Mouse (Mus musculus): ENCODE data around the gene Snd1.

The Snd1 gene

DNA sequence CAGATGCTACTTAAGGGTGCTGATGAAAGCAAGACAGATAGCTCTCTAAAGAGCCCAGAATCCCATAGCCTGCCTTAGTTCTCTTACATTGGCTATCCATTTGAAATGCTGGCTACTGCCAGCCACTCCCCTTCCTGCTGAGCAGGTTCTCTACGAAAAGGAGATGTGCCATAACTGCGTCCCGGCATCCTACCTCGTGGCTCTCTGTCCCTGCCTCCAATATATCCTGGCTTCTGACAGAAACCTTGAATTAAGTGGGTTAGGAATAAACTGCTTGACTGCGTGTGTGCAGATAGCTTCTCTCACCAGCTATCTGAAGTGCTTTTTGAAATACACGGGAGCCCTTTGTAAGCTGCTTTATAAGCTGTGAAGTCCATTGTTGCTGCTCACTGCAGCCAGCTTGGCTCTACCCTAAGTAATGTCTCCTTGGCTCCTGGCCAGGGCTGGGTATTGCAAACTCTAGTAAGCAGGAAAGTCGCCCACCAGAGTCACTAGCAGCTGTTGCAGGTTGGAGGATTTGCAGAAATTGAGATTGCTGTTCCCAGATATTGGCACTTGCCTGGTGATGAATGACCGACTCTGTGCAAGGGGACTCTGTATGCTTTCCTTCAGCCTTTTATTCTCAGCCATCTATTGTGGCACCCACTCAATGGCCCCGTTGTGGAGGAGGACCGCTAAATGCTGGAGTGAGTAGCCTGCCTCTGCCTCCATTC is 281.5 kb downstream of the Snd1 start:
- DNase-seq = no peak

DNA sequence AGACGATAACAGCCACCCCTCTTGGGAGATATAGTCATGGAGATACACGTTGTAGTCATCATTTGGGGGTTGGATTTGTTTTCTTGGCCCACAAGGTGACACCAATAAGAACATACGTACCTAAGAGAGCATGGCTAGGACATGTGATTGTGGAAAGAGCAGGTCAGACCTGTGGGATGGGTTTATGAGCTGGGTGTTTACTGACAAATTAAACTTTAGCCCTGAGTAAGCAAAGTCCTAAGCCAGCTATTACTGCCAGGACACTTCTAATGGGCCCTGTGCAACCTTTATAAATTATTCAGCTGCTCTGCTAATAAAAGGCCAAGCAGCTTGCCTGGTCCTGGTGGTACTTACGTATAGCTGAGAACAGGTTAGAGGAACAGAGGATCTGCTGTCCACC is 283.4 kb downstream of the Snd1 start:
- peak; percentile 24 to 50 for DNase-seq

DNA sequence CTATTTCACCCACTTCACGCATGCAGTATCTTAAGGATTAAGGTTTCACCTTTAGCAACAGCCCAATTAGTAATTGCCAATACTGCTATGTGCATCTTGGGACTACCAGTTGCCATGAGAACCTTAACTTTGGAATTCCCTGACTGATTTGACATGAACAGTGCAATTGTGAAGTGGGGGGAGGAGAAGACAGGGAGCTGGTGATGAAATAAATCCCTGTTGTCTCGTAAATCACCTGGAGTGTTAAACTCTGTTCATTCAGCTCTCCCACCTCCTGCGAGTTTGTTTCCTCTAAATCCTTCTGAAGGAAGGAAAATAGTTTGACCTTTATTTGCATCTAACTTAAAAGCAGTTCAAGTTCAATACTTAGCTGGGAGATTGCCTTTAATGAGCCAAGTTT is 286.8 kb downstream of the Snd1 start:
- no peak for DNase-seq

DNA sequence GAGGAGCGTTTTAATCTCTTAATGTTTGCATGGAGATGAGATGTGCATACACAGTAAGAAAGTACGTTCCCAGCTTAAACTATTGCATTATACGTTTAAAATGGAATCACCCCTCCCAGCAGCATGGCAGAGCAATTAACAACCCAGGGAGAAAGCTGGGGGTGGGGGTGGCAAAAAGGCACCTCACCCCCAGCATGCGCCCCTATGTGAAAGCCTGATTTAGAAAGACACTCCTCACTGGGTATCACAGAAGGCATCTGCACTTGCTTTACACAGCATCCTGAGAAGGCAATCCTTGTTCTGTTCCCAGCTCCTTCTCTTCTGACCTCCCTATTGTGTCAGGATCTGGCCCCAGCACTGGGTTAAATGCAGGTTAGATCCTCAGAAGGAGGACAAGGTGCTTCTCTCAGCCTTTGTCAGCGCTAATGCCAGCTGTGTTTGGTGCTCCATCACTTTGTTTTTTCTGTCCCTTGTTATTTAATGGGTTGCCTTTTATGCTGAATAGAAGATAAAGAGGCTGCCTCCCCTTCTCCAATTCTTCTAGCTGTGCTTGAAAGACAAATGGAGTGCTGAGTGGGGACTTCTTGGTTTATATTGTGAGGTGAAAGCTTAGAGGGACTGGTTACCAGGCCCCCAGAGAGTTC is 287.3 kb downstream of the Snd1 start:
- DNase-seq = no peak

DNA sequence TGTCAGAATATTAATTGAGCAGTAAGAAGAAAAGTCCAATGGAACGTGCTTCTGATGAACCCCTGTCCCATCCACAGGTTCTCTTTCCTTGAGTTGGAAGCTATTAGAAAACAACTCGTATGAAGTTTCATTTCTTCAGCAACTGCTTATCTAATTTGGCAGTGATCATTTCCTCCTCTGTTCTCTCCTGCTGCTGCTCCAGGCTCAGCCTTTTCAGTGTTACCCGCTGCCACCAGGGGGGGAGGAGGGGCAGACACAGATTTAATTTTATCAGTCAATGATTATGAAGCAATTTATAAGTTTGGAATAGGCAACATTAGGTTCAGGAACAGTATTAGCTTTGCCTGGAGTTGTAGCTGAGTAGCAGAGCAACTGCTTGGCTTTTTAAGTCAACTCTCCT is 291.7 kb downstream of the Snd1 start:
- DNase-seq = no peak

DNA sequence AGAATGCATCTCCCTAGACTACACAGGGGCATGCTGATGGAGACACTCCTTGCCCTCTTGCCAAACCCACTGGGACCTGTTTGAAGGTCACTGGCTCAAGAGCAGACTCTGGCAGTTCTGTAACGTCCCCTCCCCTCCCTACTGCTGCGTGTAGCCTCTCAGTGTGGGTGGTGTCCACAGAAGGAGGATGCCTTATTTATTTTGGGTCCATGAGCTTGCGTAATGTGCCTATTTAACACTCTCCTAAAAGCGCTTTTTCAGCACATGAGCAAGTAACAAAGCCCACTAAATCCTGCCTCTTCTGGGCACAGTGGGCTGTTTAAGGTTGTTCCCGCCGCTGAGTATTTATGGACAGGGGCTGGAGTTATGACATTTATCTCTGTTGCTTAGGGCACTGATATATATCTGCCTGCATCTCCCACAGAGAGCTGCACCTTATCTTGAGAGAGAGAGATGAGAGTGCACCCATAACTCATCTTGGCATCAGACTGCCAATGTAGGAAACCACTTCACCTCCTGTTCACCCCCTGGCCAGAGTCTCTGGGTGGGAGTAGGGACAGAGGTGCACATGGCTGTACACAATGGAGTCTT is 293.0 kb downstream of the Snd1 start:
- no peak for DNase-seq

DNA sequence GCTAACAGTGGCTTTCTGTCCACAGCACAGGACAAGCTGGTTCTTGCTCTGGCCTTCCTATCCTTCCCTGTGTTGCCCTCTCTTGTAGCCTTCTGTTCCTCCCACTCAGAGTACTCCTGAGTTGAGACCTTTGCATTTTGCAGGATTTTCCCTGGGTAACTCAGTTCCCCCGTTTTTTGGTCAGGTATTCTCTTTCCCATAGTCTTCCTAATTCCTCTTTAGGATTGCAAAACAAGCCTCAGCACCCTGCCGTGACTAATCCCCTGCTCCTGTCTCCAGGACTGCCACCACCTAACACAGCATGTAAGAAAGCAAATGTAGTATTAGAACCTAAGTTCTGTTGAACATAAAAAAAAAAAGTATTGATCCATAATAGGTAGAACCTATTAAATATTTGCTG is 296.4 kb downstream of the Snd1 start:
- DNase-seq = no peak

DNA sequence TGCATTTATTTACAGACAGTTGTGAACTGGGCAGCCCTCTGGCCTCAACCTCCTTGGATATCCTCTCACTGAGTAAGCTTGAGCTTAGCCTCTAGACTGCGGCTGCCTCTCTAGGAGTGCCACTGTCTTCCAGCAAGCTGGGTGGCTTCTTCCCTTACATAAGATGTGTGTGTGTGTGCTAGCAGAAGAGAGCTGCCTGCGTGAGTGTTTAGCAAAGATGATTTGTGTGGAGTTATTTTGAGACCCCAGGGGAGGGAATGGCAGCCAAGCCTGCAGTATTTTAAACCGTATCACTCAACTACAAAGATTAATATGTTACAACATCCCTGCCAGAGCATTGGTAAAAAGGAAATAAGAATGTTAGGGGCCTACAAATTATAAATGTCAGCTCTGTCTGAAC is 306.8 kb downstream of the Snd1 start:
- DNase-seq = no peak

DNA sequence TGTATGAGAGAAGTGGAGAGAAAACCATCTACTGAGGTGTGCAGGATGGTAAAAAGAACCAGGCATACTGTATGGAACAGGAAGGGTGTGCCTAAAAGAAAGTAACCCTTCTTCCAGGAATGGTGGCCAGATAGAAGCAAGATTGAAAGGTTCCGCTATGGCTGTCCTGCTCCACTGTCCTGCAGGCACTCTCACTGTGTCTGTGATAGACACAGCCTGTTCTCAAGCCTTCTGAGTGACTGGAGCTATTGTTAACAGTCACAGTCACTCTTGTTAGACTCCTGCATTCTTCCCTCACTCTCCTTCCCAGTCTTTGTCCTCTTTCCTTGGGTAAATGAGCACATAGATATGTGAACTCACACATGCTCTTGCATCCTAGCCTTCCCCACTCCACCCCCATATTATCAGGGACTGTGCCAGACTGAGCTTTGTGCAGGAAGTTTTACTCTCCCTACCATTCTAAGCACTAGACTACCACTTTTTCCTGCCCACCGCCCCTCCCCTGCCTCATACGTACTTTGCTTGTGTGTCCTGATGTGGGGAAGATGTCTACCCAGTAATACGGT is 308.2 kb downstream of the Snd1 start:
- no peak for DNase-seq

DNA sequence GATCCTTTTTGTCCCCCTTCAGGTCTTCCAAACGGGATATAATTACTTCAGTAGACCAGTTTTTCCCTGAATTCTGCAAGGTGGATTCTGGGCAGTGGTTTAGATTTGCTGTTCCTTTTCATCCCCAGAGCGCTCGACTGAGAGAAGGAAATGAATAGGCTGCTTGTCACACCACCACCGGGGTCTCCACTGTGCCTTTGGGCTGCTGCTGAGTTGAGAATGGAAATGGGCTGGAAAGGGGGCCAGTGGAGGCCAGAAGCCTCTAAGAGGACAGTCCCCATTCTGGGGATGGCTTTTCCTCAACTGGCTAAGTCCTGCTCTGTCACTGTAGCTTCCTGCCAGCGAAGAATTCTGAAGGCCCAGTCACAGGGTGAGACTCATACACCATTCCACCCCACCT is 309.0 kb downstream of the Snd1 start:
- no peak for DNase-seq

DNA sequence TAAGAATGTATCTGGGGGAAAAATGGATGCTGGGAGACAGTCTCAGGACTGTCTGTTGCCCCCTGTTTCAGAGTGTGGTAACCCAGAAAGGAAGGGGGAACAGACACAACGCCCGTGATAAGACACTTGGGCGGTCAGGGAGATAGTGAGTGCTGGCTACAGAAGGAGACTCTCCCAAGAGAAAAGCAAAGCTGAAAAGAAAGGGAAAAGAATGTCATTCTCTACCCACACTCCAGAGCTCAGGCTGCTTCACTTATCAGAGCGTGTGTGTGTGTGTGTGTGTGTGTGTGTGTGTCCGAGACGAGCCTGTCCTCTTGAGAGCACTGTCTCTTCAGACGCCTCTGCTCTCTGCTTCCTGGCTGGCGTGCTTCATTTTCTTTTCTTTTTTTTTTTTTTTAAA is 310.8 kb downstream of the Snd1 start:
- DNase-seq = no peak

DNA sequence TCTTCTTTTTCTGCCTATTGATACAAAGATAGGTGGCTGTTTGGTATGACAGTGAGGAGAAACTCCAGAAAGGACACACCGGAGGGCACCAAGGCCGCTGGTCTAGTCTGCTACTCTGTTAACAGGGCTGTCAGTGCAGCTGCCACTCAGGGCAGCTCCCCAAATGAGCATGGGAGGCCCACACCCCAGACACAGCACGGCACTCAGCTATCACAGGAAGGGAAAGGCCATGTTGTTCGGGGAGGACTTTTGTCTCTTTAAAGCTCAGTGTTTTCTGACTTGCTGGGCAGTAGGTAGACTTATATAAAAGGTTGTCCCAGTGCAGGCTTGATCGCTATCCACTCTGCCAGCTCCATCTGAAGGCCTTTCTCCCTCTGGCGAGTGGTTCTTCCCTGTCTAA is 312.2 kb downstream of the Snd1 start:
- no peak for DNase-seq

DNA sequence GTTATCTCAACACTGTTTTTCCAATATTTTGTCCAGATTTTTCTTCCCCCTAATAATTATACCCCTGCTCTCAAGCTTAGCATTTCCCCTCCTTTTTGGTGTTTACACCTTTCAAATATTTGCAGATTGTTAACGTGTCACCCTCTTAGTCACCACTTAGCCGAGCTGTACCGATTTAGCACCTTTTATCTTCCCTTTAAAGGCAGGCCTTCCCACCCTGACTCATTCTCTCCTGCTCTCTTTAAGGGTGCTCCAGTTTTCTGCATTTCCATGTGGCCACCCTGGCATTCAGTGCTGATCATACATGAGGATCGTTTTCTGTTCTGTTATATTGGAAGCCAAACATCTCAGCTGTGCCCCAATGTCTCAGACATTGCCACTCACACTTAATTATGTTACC is 314.7 kb downstream of the Snd1 start:
- DNase-seq = no peak

DNA sequence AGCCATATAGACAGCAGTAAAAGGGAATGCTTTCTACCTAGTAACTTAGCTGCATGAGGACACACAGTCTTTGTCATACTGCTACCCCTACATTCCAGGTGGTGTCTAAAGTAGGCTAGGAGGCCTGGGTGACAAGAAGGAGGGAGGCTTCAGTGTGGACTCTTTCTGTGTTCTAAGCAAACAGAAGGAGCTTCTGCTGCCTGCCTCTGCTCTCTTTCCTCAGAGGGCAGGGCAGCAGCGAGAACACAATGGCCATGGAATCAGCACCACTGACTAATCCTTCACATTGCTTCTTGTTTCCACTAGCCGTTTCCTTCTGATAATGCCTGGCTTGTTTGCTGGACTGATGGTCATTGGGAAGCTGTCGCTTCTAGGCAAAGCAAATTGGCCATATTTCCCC is 316.2 kb downstream of the Snd1 start:
- DNase-seq = no peak

DNA sequence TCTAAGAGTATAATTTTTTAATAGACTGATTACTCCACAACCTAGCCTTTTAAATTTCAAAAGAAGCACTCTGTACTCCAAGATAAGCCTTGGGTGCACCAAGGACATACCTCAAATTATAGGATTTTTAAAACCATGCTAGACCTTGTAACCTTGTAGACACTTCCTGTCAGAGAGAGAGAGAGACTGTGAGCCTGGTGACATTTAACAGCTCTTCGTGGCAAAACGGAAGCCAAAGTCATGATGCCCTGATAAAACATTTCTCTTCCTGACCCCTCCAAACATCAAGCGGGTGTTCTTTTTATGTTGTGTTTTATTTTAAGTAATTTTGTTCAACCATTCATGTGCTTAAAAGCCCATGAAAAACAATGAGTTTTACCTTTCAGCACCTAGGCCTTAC is 316.9 kb downstream of the Snd1 start:
- DNase-seq = no peak

DNA sequence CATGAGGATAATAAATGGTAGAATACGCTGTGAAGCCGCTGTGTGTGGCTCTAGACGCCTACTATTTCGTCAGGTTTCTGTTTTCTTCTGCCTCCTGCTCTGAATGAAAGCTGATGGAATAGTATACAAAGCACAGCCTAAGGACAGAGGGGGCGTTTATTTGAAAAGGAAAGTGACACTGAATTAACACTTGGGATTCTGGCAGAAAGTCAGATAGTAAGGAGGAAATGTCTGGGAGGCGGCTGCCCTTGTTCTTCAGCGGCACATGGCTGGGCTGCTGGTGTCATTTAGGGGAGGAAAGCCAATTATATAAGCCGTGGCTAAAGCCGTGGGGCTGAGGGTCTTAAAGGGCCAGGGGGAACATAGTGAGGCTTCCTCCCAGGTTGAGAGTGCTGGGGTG is 320.4 kb downstream of the Snd1 start:
- no peak for DNase-seq

DNA sequence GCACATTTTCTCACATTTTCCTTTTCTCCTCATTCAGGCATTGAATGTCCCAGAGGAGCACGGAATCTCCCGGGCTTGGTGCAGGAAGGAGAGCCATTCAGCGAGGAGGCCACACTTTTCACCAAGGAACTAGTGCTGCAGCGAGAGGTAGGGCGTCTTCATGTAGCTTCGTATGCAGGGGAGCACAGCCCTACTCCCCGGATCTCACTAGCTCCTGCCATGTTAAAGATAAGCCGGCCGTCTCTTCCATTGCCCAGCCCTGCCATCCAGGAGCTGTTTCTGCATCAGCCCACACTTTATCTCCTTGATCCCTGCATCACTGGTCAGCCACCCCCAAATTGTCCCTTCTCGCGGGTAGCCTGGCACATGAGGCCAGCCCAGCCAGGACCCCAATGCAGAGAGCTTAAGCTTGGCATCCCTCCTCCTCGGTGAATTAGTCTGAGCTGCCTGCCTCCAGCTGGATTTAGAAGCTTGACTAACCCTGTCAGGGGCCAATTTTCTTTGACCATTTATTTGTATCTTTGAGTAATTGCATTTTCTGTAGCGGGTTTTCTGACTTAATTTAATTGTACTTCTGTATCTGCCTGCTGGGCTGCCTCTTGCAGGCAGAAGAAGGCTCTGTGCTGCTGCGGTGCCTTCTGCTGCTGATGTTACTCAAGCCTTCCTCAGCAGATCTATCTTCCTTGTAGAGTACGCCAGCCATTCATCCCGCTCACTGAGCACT is 321.0 kb downstream of the Snd1 start:
- no peak for DNase-seq

DNA sequence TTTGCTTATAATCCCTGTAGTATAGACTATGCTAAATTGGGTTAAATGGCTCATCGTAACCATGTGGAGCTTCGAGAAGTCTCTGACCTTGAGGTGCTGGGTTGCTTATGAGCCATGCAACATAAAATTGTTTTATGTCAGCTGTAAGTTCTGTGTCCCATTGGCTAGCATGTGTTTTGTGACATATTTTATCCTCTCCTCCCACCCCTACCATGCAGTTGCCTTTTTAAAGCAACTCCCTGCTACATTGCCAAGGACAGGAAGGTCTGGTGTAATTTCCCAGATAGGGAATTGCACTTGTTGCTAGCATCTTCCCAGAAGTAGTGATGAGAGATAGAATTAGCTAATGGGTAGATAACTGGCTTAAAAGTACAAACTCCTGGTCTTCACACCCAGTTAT is 324.9 kb downstream of the Snd1 start:
- DNase-seq = no peak

DNA sequence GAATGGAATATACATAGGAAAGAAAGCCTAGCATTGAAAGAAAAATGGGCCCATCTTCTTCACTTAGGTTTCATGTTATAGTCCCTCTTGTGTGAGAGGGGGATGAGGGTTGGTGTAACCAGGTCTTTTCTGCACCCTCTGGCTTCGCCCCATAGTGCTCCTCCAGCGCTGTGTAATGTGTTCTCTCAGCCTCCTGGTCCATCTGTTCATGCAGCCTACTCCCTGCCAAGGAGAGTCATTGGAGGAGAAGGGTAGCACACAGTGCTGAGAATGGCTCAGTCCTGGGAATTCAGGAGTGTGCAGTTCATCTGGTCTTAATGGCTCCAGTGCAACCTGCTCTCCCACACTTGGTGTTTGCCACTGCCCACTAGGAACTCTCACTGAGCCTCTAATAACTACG is 326.0 kb downstream of the Snd1 start:
- DNase-seq = no peak

DNA sequence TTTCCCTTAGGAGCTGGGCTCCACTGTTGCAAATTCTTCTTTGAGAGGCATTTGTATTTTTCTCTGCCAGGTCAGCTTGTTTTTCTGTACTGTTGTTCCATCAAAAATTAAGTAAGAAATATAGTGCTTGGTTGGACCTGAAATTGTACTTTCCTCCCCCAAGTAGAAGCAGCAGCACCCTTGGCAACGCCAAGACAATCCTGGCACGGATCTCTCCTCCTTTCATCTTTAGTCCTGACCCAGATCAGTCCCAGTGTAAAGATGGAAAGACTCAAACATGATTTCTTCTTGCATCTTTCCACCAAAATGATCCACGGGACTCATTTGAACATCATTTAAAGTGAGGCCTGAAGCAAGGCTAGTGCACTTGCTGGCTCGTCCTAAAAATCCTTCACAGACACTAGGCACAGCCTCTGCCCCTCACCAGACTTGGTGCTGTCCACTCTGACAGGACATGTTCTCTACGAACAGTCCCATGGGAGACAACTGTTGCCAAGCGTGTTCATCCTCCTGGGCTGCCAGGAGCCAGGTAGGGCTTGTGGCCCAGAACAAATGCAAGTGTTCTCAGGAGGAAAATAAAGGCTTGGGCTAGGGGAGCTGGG is 328.8 kb downstream of the Snd1 start:
- DNase-seq = no peak

DNA sequence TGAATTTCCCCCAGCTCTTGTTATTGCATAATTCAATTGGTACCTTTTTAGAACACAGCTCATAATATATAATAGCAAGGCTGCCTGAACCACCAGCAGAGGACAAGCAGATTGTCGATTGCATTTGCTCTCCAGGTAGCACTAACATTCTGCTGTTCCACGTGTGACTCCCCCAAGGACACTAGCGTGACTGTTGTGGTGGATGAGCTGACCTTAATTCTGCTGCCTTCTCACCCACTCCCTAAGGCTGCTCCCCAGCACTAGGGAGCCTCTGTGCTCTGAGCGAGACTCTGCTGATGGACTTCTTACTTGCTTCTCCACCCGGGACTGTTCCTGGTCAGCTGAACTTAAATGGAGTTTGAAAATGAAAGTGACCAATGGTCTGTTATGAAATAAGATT is 329.8 kb downstream of the Snd1 start:
- DNase-seq = no peak

DNA sequence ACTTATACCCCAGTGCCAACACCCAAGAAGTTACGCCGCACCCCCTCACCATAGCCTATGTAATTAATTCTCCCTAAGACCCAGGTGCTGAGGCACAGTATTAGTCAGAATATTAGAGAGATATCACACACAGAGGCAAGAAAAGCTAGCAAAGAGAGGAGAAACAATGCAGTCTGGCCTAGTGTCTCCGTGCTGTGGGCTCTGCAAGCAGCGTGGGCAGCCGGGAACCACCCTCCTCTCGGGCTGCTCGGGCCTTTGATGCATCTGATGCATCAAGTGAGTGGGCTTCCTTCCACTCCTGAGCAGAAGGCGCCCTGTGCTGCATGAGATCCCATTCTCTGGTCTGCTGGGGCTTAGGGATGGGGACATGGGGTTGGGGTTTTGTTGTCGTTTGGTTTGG is 338.1 kb downstream of the Snd1 start:
- no peak for DNase-seq

DNA sequence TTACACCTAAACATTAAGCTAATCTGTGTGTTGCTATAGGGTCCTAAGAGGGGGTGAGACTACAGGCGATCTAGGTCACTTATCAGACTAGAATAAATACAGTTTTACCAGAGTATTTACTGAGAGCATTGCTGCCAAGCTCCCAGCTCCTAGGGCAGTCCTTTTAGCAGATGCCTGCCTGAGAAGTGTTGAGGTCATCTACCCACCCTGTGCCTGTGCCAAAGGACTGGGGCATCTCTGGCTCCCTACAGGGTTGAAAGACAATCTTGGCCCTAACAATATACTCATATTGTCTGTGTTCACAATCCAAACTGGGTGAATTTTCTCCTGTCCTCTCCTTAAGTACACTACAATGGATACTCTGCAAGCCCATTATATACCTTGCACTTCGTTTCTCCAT is 340.0 kb downstream of the Snd1 start:
- DNase-seq = no peak

Data from kidney, adult 8-10 months (tissue).